In genomic region chr9:105080246-105080645, GRCm38 (mm10) we compare ENCODE assay signal across 31 mouse cellular contexts.
"Had no signal": no experiment of that assay in that cellular context is flagged by ENCODE, and none has a peak within 500 bp of the region (broad histone marks: within the 10 kb centered on the region; RNA-seq: fewer than 3 reads in every experiment).

No protein-coding gene starts in this region.

- H3K9me3 ChIP-seq: limb, embryonic 10.5 days; limb, embryonic 13.5 days; limb, embryonic 15.5 days; liver, embryonic 12.5 days; liver, embryonic 13.5 days; liver, embryonic 15.5 days; lung, embryonic 15.5 days; megakaryocyte, embryonic 14.5 days; midbrain, embryonic 12.5 days; midbrain, embryonic 13.5 days; midbrain, embryonic 15.5 days; neural tube, embryonic 12.5 days had no signal

- H3K9ac ChIP-seq: limb, embryonic 12.5 days; limb, embryonic 13.5 days; limb, embryonic 15.5 days; liver, embryonic 12.5 days; liver, embryonic 13.5 days; liver, embryonic 14.5 days; liver, embryonic 15.5 days; liver, postnatal 0 days; lung, embryonic 14.5 days; lung, embryonic 15.5 days; midbrain, embryonic 12.5 days; midbrain, embryonic 13.5 days; midbrain, embryonic 15.5 days; neural tube, embryonic 12.5 days had no signal

- ATAC-seq: liver, embryonic 12.5 days; liver, postnatal 0 days; lung, postnatal 0 days; midbrain, embryonic 13.5 days; midbrain, embryonic 15.5 days; midbrain, embryonic 16.5 days had no signal

- H3K4me2 ChIP-seq: limb, embryonic 12.5 days; limb, embryonic 13.5 days; limb, embryonic 15.5 days; liver, embryonic 11.5 days; liver, embryonic 12.5 days; liver, embryonic 13.5 days; liver, embryonic 15.5 days; lung, embryonic 14.5 days; lung, embryonic 15.5 days; midbrain, embryonic 12.5 days; midbrain, embryonic 13.5 days; midbrain, embryonic 15.5 days; neural tube, embryonic 12.5 days had no signal

- H3K4me1 ChIP-seq: limb, embryonic 10.5 days; limb, embryonic 12.5 days; limb, embryonic 13.5 days; limb, embryonic 15.5 days; liver, embryonic 12.5 days; liver, embryonic 13.5 days; liver, embryonic 15.5 days; lung, embryonic 15.5 days; midbrain, embryonic 12.5 days; midbrain, embryonic 13.5 days; midbrain, embryonic 15.5 days; neural tube, embryonic 12.5 days had no signal

- DNase-seq: left cerebral cortex, postnatal 4 days; liver; liver, embryonic 13.5 days; liver, postnatal 0 days; lung, adult 18-20 months; lung, adult 2 months; lung, embryonic 14.5 days; lung, postnatal 10 days; lung, postnatal 14 days; lung, postnatal 36 days; lung, postnatal 4 days; midbrain, embryonic 14.5 days had no signal

- H3K27me3 ChIP-seq: limb, embryonic 12.5 days; limb, embryonic 13.5 days; limb, embryonic 15.5 days; liver, embryonic 12.5 days; liver, embryonic 13.5 days; liver, embryonic 15.5 days; lung, embryonic 15.5 days; megakaryocyte, embryonic 14.5 days; midbrain, embryonic 12.5 days; midbrain, embryonic 13.5 days; midbrain, embryonic 15.5 days; neural tube, embryonic 12.5 days had no signal

- H3K4me3 ChIP-seq: left cerebral cortex, adult 2 months; limb, embryonic 10.5 days; limb, embryonic 12.5 days; limb, embryonic 13.5 days; limb, embryonic 15.5 days; liver, embryonic 12.5 days; liver, embryonic 13.5 days; liver, embryonic 15.5 days; lung, embryonic 15.5 days; megakaryocyte, embryonic 14.5 days; midbrain, embryonic 12.5 days; midbrain, embryonic 13.5 days; midbrain, embryonic 15.5 days; myocyte; neural tube, embryonic 12.5 days had no signal

- H3K27ac ChIP-seq: left cerebral cortex, adult 2 months; limb, embryonic 10.5 days; limb, embryonic 12.5 days; limb, embryonic 13.5 days; limb, embryonic 15.5 days; liver, embryonic 12.5 days; liver, embryonic 13.5 days; liver, embryonic 14.5 days; liver, embryonic 15.5 days; lung, embryonic 15.5 days; macrophage; midbrain, embryonic 12.5 days; midbrain, embryonic 13.5 days; midbrain, embryonic 15.5 days; neural tube, embryonic 12.5 days had no signal
